Mouse (Mus musculus): ENCODE measurements around the gene Tes.

GRCm38 (mm10) chr6:17072338-17072737 is 7.4 kb downstream of the Tes start:
- TF ChIP-seq BHLHE40 (IDR thresholded peaks at IDR 0.05; ENCODE audit: low read depth, low read length) (no peak), MXI1 (IDR thresholded peaks at IDR 0.05; ENCODE audit: low read depth, low read length) (no peak), CTCF (conservative IDR thresholded peaks at IDR 0.05 in 1 of 2, IDR thresholded peaks at IDR 0.05 in 1 of 2; ENCODE audit: low read depth in 2 of 2, low read length in 2 of 2) (no peak), POLR2A (IDR thresholded peaks at IDR 0.05; ENCODE audit: low read depth, low read length) (no peak), MAX (IDR thresholded peaks at IDR 0.05; ENCODE audit: low read length) (no peak)

All from CH12.LX (cell line).